Mouse (Mus musculus) embryo, embryonic 11 days (tissue): ENCODE results near the gene Ncl.
"Not testable (repeated sequence)": the region's sequence is repeated elsewhere in the genome, so short reads cannot be mapped to it uniquely, and the experiment has no call there.

ENCODE experiments used
- DNase-seq: peaks from one replicate; pipeline ENCODE4 v3.0.0-alpha.2; 2015

Gene Ncl

GRCm38 (mm10) chr1:86358229-86358905, 833 bp downstream of the Ncl start:
- DNase-seq, result no peak

GRCm38 (mm10) chr1:86354186-86354585, 5.0 kb downstream of the Ncl start:
- DNase-seq, result no peak

- no peak for DNase-seq
Observed at GRCm38 (mm10) chr1:86350576-86350975, 8.6 kb downstream of the Ncl start.

- no peak for DNase-seq
Observed at GRCm38 (mm10) chr1:86349696-86350095, 9.5 kb downstream of the Ncl start.

- DNase-seq, result no peak
Observed at GRCm38 (mm10) chr1:86349201-86349600, 10.0 kb downstream of the Ncl start.

- DNase-seq, result no peak
Observed at GRCm38 (mm10) chr1:86348801-86349200, 10.4 kb downstream of the Ncl start.

GRCm38 (mm10) chr1:86348083-86348482, 11.1 kb downstream of the Ncl start:
- DNase-seq, result no peak

- DNase-seq, result no peak
Observed at GRCm38 (mm10) chr1:86347716-86348045, 11.5 kb downstream of the Ncl start.

- DNase-seq, result no peak
Observed at GRCm38 (mm10) chr1:86346851-86347715, 12.1 kb downstream of the Ncl start.

- no peak for DNase-seq
Observed at GRCm38 (mm10) chr1:86345956-86346355, 13.2 kb downstream of the Ncl start.

- no peak for DNase-seq
Observed at GRCm38 (mm10) chr1:86345069-86345468, 14.1 kb downstream of the Ncl start.

GRCm38 (mm10) chr1:86343969-86344861, 15.0 kb downstream of the Ncl start:
- no peak for DNase-seq

GRCm38 (mm10) chr1:86343087-86343645, 16.0 kb downstream of the Ncl start:
- no peak for DNase-seq

- no peak for DNase-seq
Observed at GRCm38 (mm10) chr1:86342371-86342770, 16.8 kb downstream of the Ncl start.

- DNase-seq, result not testable (repeated sequence)
Observed at GRCm38 (mm10) chr1:86341096-86341495, 18.1 kb downstream of the Ncl start.

- DNase-seq, result peak; percentile 83
Observed at GRCm38 (mm10) chr1:86339156-86339812, 19.9 kb downstream of the Ncl start.

GRCm38 (mm10) chr1:86336330-86336729, 22.9 kb downstream of the Ncl start:
- DNase-seq, result no peak

GRCm38 (mm10) chr1:86320822-86321413, 38.3 kb downstream of the Ncl start:
- no peak for DNase-seq

- peak; percentile 16 for DNase-seq
Observed at GRCm38 (mm10) chr1:86313772-86314125, 45.5 kb downstream of the Ncl start.

- DNase-seq, result no peak
Observed at GRCm38 (mm10) chr1:86313096-86313771, 46.0 kb downstream of the Ncl start.

- DNase-seq, result no peak
Observed at GRCm38 (mm10) chr1:86312269-86312668, 46.9 kb downstream of the Ncl start.
